Mouse (Mus musculus) heart, postnatal 36 days (tissue): Measurements from ENCODE around the gene Gpc5. TPM values are rescaled to one million over a fixed set of nuclear protein-coding genes. Genes with fewer than 3 reads are reported as not detected.

ENCODE experiments used
- DNase-seq, 2 experiments: peaks; one replicate each; pipeline ENCODE4 v3.0.0; 2021 to 2022
- intact Hi-C: fragments of 180-260 bp; cut with DNase I; formaldehyde crosslinking; loops from one replicate; pipeline ENCODE4 v1.15.1; 2025
- total RNA-seq, 2 experiments: library from RNA; stranded (reverse); gene quantifications; 2 replicates each; pipeline ENCODE4 v1.2.3; 2021

The Gpc5 gene
- total RNA-seq, 2 experiments from 2014 or later, result not detected

DNA sequence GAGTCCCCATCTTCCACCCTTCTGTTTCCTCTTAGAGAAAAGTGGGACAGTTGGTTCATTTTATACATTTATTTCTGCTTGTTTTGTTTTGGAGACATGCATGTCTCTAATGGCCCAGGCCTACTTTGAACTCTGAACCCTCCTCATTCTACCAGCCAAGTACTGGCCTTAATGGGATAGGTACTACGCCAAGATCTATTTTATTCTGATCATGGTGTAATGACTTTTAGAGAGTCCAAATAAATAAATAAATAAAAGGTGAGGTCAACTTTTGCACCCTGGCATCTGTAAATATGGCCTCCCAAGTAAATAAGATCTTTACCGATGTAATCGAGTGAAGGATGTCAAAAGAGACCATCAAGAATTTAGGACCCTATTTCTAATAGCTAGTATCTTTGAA is 1116.6 kb downstream of the Gpc5 start:
- intact Hi-C loops, result no loop called here
- no peak for DNase-seq

DNA sequence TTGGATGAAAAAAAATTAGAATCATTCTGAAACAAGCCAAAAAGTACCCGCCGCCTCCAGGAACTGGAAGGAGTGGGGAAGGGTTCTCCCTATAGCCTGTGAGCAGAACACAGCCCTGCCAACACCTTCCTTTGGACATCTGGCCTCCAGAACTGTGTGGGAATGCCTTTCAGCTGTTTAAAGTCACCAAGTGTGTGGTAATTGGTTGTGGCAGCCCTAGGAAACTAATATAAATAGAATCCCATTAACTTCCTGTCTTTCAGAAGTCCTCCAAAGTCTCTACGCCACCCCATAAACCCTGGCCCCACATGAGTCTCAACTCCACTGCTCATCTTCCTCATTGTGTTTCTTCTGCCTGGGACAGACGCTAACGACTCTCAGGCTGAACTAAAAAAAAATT is 1117.0 kb downstream of the Gpc5 start:
- intact Hi-C loops, result no loop called here
- DNase-seq, result no peak

GRCm38 (mm10) chr14:116210304-116210703 is 1118.3 kb downstream of the Gpc5 start:
- no peak for DNase-seq
- intact Hi-C loops, result no loop called here

DNA sequence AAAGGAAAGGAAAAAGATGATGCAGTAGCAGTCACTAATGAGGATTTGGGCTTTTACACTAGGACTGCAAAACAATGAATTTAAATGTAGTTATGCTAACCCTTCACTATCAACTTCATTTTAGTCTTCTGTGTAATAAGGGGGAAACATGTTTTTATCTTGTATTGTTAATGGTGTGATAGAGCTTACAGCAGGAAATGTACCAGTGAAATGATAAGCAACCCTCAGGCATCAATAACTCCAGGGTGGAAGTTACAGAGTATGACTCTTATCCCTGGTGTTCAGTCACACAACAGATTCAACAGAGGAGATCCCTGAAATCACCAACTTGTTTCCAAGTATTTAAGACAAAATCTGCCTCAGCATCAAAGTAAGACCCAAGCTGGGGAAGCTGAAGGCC is 1120.0 kb downstream of the Gpc5 start:
- no peak for DNase-seq
- intact Hi-C loops, result no loop called here

DNA sequence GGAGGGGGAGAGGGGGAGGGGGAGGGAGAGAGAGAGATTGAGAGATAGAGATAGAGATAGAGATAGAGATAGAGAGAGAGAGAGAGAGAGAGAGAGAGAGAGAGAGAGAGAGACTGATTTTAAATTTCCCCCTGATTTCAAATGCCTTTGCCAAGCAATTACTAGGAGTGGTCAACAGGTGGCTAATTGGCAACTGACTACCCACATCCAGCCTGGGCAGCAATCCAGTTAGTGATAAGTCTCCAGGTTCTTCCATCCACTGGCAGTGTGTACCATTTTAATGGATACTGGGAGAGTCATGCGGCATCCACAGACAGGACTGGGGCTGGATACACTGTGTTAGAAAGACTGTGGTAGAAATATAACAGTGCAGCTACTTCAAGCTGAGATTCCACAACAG is 1166.1 kb downstream of the Gpc5 start:
- intact Hi-C loops, result no loop called here
- no peak for DNase-seq

DNA sequence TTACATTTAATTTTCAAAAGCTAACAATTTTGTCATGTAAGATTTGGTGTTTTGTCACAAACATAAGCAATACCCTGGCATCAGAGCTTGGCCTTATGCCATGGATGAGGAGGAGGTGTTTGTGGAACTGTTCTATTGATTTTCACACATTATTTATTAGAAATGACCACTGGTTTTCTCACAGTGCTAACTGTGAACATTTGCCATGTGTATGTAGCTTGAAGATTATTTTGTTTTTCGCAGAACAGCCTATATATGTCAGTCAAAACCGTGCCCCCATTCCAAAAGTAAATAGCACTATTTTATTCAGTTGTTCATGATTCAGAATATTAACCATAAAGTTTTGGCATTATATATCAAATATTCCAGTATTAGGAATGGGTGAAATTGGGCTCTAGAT is 1216.5 kb downstream of the Gpc5 start:
- intact Hi-C loops, result no loop called here
- DNase-seq, result no peak

GRCm38 (mm10) chr14:116317491-116317890 is 1225.5 kb downstream of the Gpc5 start:
- no peak for DNase-seq
- intact Hi-C loops, result no loop called here

DNA sequence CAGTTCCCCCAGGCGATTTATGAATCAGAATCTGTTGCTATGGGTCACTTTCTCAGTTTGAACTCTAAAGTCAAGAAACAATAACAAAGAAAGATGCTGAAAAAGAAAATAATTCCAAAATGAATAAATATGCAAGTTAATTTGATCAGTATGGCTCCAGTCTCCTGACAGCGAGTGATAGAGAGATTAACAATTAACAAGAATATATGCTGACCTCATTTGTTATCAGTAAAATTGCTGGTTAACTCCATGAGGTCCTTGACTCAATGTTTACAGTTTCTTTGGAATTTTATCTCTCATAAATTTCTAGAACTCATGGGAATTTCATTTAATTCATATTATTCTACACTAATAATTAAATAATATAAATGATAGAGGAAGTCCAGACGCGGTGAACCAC is 1244.2 kb downstream of the Gpc5 start:
- no peak for DNase-seq
- intact Hi-C loops, result no loop called here

DNA sequence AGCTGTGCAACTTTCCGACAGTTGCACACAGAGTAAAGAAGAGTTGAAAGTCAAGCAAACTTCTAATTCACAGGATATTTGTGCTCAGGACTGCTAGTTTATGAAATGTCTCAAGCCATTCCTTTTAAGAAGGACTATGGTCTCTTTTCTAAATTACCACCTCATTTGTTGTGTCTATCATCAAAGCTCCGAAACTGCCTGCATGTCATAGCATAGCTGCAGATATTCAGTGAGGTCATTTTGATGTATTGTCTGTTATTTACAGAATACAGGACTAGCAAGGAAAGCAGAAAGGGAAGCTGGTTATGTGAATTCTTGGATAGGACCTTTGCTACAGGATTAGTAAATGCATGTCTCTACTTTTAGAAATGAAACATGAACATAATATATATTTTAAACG is 1246.4 kb downstream of the Gpc5 start:
- DNase-seq, result no peak
- intact Hi-C loops, result no loop called here

DNA sequence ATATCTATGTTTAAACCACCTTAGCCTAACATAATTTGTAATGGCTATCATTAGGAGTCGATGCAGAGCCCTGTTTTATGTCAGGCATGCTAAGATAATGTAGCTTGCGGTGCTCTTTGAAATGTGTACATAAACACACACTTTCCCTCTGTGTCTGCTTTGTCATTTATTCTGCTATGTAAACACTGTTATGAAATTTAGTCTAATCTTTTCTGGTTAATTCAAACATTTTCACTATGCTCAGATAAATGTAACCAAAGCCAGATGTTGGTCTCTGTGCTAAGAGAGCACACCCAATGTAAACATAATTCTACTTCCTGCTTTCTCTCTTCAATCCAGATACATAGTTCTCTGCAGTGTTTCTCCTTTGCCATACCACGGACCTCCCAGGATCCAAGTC is 1256.5 kb downstream of the Gpc5 start:
- intact Hi-C loops, result no loop called here
- DNase-seq, result no peak

GRCm38 (mm10) chr14:116384602-116385001 is 1292.6 kb downstream of the Gpc5 start:
- intact Hi-C loops, result no loop called here
- no peak for DNase-seq

DNA sequence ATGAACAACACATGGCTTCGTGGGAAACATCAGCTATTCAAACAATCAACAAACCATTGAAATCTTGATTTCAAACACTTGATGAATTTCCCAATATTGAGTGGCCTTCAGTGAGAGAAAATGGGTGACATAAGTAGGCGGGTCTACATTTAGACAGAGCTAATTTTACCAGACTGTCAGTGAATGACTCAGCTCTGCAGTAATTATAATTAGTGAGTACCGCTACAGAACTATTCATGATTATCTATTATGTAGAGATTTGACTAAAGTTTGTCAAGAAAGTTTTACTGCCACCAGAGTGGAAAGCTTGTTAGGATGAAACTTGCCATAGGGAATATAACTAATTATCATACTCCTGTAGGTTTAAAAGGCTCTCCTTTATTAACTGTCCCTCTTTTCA is 1323.5 kb downstream of the Gpc5 start:
- no peak for DNase-seq
- intact Hi-C loops, result no loop called here

DNA sequence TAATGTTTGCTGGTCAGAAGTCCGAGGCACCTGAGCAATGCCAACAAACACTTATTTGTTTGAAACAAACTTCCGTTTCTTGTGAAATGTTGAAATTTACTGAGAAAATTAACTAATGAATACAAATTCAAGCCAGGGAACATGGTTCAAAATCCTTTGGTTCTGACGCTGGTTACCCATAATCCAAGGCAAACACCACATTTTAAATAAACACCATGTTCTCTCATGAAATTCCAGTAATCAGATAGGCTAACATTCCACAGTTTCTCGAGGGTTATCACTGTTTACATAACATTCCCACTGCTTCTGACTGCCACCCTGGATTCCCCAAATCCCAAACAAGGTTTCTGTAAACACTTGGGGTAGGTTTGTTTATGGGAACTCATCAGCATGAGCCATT is 1356.2 kb downstream of the Gpc5 start:
- DNase-seq, result no peak
- intact Hi-C loops, result no loop called here

DNA sequence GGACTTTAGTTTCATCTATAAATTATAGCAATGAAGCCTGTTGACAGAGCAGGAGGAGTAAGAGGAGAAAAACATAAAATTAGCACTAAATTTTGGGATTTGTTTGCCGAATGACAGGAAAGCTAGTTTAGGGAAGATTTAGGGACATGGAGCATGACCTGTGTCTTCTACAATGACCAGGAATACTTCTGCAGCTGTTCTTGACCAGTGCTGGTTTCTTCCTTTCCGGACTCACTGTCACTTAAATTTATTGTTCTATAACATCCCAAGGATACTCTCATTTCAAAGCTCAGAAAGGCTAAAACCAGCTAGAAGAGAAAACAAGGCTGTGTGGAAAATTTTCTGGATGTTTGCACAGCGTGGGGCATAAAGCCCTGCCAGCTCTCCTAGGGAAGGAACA is 1361.3 kb downstream of the Gpc5 start:
- no peak for DNase-seq
- intact Hi-C loops, result no loop called here

DNA sequence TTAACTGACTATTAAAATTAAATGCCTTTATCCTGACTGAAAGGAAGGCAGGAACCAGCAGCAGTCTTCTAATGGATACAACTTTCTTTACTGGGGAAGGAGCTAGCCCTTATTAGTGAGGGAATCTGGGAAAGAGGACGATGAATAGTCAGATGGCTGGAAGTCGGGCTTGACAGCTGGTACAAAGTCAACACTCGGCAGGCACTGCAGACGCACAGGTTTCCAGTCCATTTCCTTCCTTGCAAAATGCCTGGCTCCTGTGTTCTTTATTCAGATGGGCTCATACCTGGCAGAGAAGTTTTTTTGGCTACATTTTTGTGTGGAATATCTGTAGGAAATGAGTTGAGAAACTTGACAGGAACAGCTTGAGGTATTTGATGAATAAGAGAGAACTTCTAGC is 1364.2 kb downstream of the Gpc5 start:
- intact Hi-C loops, result no loop called here
- DNase-seq, result no peak

DNA sequence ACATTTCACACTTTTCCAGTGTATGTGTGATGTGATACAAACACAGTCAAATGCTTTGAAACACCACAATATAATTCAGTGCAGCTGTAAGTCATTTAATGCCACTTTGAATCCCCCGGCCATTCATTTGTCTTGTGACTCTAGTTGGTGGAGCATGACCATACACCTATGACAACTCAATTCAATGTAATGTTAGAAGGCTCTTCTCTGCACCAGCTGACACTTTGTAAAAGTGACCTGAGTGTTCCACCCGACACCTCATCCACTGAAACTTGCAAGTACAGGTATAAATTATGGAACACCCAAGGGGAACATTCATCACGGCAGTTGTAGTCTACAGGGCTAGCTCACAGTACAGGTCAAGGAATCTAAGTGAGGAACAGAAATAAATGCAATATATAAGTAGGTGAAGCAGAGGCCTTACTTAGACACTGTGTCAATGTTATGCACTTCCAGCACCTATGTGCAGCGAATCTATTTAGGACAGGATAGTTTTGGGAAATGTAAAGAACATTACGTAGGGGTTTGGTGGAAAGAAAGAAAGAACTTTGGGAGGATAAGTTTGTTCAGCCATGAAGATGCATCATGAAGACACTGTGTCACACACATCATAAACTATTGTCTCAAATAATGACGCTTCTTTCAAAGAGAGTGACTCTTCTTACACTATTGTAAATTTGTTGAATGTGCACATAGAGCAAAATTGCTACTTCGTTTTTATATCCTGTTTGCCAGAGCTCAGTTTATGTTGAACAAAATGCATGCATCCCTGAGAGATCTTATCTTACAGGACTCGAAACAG is 1381.6 kb downstream of the Gpc5 start:
- intact Hi-C loops, result no loop called here
- no peak for DNase-seq

DNA sequence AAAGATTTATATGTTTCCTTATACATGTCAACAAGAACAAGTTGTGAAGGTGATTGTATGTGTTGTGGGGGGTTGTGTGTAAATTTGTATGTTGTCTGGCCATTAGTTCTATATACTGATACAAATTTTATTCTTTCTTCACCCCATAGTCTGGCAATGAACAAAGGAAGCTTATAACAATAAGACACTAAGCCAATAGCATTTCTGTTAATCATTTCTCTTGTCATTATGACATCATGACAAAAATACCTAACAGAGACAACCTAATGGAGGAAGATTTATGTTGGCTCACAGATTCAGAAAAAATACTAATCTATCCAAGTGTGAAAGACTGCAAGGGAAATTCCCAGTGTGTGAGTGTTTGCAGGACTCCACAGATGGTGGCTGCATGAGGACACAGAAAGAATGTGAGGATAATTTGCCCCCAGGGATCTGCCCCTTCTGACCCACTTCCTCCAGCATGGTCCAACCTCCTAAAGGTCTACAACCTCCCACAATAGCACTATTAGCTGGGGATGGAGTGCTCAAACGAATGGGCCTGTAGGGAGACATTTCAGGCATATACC is 1402.4 kb downstream of the Gpc5 start:
- no peak for DNase-seq

GRCm38 (mm10) chr14:116538216-116538615 is 1446.2 kb downstream of the Gpc5 start:
- intact Hi-C loops, result no loop called here

More for the DNA sequence above, 1402.4 kb downstream of the Gpc5 start:
- intact Hi-C loops, result no loop called here

DNA sequence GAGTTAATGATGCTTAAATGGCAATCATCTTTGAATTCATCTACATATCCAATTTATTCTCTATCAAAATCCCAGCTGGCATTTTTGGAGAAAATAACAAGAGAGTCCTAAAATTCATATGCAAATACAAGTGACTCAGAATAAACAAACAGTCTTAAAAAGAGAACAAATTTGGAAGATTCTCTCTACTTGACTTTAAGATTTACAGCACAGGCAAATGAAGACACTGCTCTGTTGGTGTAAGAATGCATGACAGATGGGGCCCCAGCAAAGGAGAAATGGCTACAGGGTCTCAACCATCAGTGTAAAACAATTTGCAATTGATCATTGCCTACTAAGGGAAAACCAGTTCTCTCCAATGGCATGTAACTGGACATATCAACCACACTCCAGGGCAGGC is 1451.7 kb downstream of the Gpc5 start:
- intact Hi-C loops, result no loop called here
- DNase-seq, result no peak

More at GRCm38 (mm10) chr14:116538216-116538615, 1446.2 kb downstream of the Gpc5 start:
- DNase-seq, result no peak

DNA sequence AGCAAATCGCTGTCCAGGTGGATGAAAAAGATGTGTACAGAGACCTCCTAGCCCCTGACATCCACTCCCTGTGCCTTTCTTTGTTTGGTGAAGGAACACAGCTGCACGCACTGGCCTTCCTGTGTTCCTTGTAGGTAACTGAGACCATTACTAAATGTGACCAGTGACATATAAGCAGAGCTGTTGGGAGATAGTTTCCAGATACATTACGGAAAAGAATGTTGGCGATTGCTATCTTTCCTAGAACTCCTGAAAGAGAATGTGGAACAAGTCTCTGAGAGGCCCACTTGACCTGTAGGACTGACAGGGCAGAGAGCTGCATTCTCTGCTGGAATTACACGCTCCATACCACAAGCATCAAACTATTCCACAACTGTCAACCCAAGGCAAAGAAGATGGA is 1459.4 kb downstream of the Gpc5 start:
- no peak for DNase-seq
- intact Hi-C loops, result loop anchor here (10.0 kb wide), 1 partner anchor 1333 kb away; no protein-coding TSS in a partner anchor

DNA sequence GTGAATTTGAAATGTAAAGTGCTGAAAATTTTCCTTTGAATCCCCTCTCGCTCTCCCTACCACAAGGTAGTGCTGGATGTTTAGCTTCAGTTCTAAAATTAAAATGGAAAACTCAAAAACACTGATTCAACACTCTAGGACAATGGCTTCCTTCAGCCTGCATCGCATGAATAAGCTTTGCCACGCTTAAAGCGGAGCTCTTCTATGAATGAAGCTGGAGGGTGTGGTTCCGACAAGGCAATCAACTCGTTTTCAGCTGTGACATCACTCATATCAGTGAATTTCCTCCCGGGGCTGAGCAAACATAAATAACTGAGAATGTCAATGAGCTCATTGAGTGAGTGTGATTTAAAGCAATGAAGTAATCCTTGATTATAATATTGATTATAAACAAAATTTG is 1461.3 kb downstream of the Gpc5 start:
- intact Hi-C loops, result loop anchor here (10.0 kb wide), 1 partner anchor 1331 kb away; no protein-coding TSS in a partner anchor
- DNase-seq, result no peak

- DNase-seq, result no peak
Measured at GRCm38 (mm10) chr14:116558141-116558800, 1466.3 kb downstream of the Gpc5 start.

More at GRCm38 (mm10) chr14:116558141-116558800, 1466.3 kb downstream of the Gpc5 start:
- intact Hi-C loops, result loop anchor here (5.0 to 10.0 kb wide), 2 partner anchors 1327 to 1379 kb away; no protein-coding TSS in a partner anchor
